Mouse (Mus musculus) CH12.LX (cell line): ENCODE data around the gene Slc4a3. TPM values are rescaled to one million over a fixed set of nuclear protein-coding genes. Genes with fewer than 3 reads are reported as not detected.

Experiments used
- DNase-seq: peaks from one replicate; pipeline ENCODE4 v3.0.0-alpha.2; 2013; ENCODE audit errors: extremely low read depth
- H3K27ac ChIP-seq: 2 replicates; pipeline ENCODE4 v1.5.1; 2012; ENCODE audit warnings: low read depth, mild to moderate bottlenecking, control low read depth, moderate library complexity; ENCODE audit not compliant: insufficient read depth
- H3K27me3 ChIP-seq: replicated peaks from 2 replicates; pipeline ENCODE3; 2012; ENCODE audit warnings: inconsistent platforms
- H3K36me3 ChIP-seq, 2 experiments: replicated peaks in 1 of 2; 2 replicates each; pipeline versions ENCODE3 to v1.6.1; 2012; ENCODE audit warnings: inconsistent platforms in 1 of 2, low read length in 1 of 2, mild to moderate bottlenecking in 1 of 2, mixed read lengths in 1 of 2, moderate library complexity in 1 of 2; ENCODE audit not compliant: control insufficient read depth in 1 of 2, insufficient read depth in 1 of 2
- H3K4me1 ChIP-seq, 2 experiments: 2 replicates each; pipeline ENCODE4 v1.6.1; 2012; ENCODE audit warnings: inconsistent platforms in 1 of 2, moderate library complexity in 1 of 2; ENCODE audit not compliant: insufficient read depth in 2 of 2, control insufficient read depth in 1 of 2
- H3K4me2 ChIP-seq: 2 replicates; pipeline ENCODE4 v1.6.1; 2012; ENCODE audit warnings: low read depth, mild to moderate bottlenecking, control low read depth; ENCODE audit not compliant: poor library complexity, insufficient read depth, severe bottlenecking
- H3K4me3 ChIP-seq, 3 experiments: fragments of 150-350 bp in 1 of 3; sonication (generic) in 1 of 3; replicated peaks in 1 of 3; 2 replicates each; pipeline versions ENCODE3 to v1.5.1; 2011 to 2012; ENCODE audit warnings: low read depth in 2 of 3, low read length in 2 of 3, mild to moderate bottlenecking in 2 of 3, moderate library complexity in 2 of 3, control low read depth in 1 of 3, improper control_type of control experiment in 1 of 3, inconsistent platforms in 1 of 3, mixed read lengths in 1 of 3; ENCODE audit not compliant: poor library complexity in 1 of 3
- H3K79me2 ChIP-seq: replicated peaks from 2 replicates; pipeline ENCODE4 v1.6.1; 2012; ENCODE audit warnings: mild to moderate bottlenecking, moderate library complexity; ENCODE audit not compliant: control insufficient read depth, poor library complexity, insufficient read depth, severe bottlenecking; ENCODE audit errors: extremely low read depth
- H3K9ac ChIP-seq: 2 replicates; pipeline ENCODE4 v1.6.1; 2012; ENCODE audit warnings: low read depth, mild to moderate bottlenecking, control low read depth, moderate library complexity; ENCODE audit not compliant: insufficient read depth
- H3K9me3 ChIP-seq: replicated peaks from 2 replicates; pipeline ENCODE3; 2012; ENCODE audit warnings: low read length, inconsistent platforms, mixed read lengths
- BHLHE40 ChIP-seq: IDR thresholded peaks from 2 replicates; pipeline ENCODE4 v1.6.1; 2011; ENCODE audit warnings: mild to moderate bottlenecking, low read depth, low read length, improper control_type of control experiment
- CHD2 ChIP-seq: IDR thresholded peaks from 2 replicates; pipeline ENCODE4 v1.6.1; 2011; ENCODE audit warnings: low read length, improper control_type of control experiment
- CTCF ChIP-seq, 2 experiments: IDR thresholded peaks in 1 of 2; conservative IDR thresholded peaks in 1 of 2; 2 replicates each; pipeline ENCODE4 v1.5.1; 2011 to 2012; ENCODE audit warnings: low read depth in 2 of 2, low read length in 2 of 2, improper control_type of control experiment in 1 of 2, inconsistent platforms in 1 of 2, mild to moderate bottlenecking in 1 of 2, moderate library complexity in 1 of 2
- E2F4 ChIP-seq: IDR thresholded peaks from 2 replicates; pipeline ENCODE4 v1.6.1; 2011; ENCODE audit warnings: low read depth, low read length, improper control_type of control experiment; ENCODE audit not compliant: insufficient replicate concordance
- EP300 ChIP-seq: IDR thresholded peaks from 2 replicates; pipeline ENCODE4 v1.6.1; 2011; ENCODE audit warnings: low read length, improper control_type of control experiment
- ETS1 ChIP-seq: conservative IDR thresholded peaks from 2 replicates; pipeline ENCODE4 v1.6.1; 2012; ENCODE audit warnings: low read depth, mild to moderate bottlenecking, inconsistent platforms, low read length, improper control_type of control experiment, moderate library complexity
- GABPA ChIP-seq: IDR thresholded peaks from 2 replicates; pipeline ENCODE4 v1.6.1; 2012; ENCODE audit warnings: low read depth, low read length, improper control_type of control experiment, inconsistent platforms; ENCODE audit not compliant: insufficient replicate concordance
- HCFC1 ChIP-seq: IDR thresholded peaks from 2 replicates; pipeline ENCODE4 v1.6.1; 2012; ENCODE audit warnings: low read depth, mild to moderate bottlenecking, inconsistent platforms, low read length, improper control_type of control experiment
- JUND ChIP-seq: conservative IDR thresholded peaks from 2 replicates; pipeline ENCODE4 v1.6.1; 2011; ENCODE audit warnings: low read depth, low read length, improper control_type of control experiment
- MAFK ChIP-seq: IDR thresholded peaks from 2 replicates; pipeline ENCODE4 v1.6.1; 2011; ENCODE audit warnings: low read length, improper control_type of control experiment; ENCODE audit not compliant: insufficient replicate concordance
- MAX ChIP-seq: IDR thresholded peaks from 2 replicates; pipeline ENCODE4 v1.6.1; 2011; ENCODE audit warnings: low read length, improper control_type of control experiment
- MAZ ChIP-seq: IDR thresholded peaks from 2 replicates; pipeline ENCODE4 v1.6.1; 2012; ENCODE audit warnings: low read depth, mild to moderate bottlenecking, inconsistent platforms, low read length, improper control_type of control experiment, moderate library complexity
- MEF2A ChIP-seq: IDR thresholded peaks from 2 replicates; pipeline ENCODE4 v1.6.1; 2014; ENCODE audit warnings: low read depth, mild to moderate bottlenecking, inconsistent platforms, low read length, improper control_type of control experiment, borderline replicate concordance
- MXI1 ChIP-seq: IDR thresholded peaks from 2 replicates; pipeline ENCODE4 v1.6.1; 2011; ENCODE audit warnings: mild to moderate bottlenecking, low read depth, low read length, improper control_type of control experiment
- NRF1 ChIP-seq: IDR thresholded peaks from 2 replicates; pipeline ENCODE4 v1.6.1; 2014; ENCODE audit warnings: low read depth, mild to moderate bottlenecking, inconsistent platforms, low read length, improper control_type of control experiment, moderate library complexity
- PAX5 ChIP-seq: IDR thresholded peaks from 2 replicates; pipeline ENCODE4 v1.6.1; 2012; ENCODE audit warnings: low read length, inconsistent platforms, mixed read lengths
- POLR2A ChIP-seq: IDR thresholded peaks from 2 replicates; pipeline ENCODE4 v1.6.1; 2011; ENCODE audit warnings: low read depth, mild to moderate bottlenecking, improper control_type of control experiment, low read length
- POLR2AphosphoS2 ChIP-seq: IDR thresholded peaks from 2 replicates; pipeline ENCODE4 v1.6.1; 2011; ENCODE audit warnings: low read depth, low read length, improper control_type of control experiment
- RAD21 ChIP-seq: IDR thresholded peaks from 2 replicates; pipeline ENCODE4 v1.6.1; 2011; ENCODE audit warnings: low read depth, mild to moderate bottlenecking, low read length, improper control_type of control experiment, moderate library complexity
- SIN3A ChIP-seq: IDR thresholded peaks from 2 replicates; pipeline ENCODE4 v1.6.1; 2012; ENCODE audit warnings: low read length, improper control_type of control experiment, inconsistent platforms
- UBTF ChIP-seq: IDR thresholded peaks from 2 replicates; pipeline ENCODE4 v1.6.1; 2012; ENCODE audit warnings: low read depth, mild to moderate bottlenecking, inconsistent platforms, low read length, improper control_type of control experiment, moderate library complexity
- USF1 ChIP-seq: IDR thresholded peaks from 2 replicates; pipeline ENCODE4 v1.6.1; 2014; ENCODE audit warnings: low read depth, mild to moderate bottlenecking, inconsistent platforms, low read length, improper control_type of control experiment
- dilution Hi-C: fragments of 300-500 bp; cut with MboI; formaldehyde crosslinking; loops from 2 replicates; pipeline ENCODE4 v1.14.3; 2020; ENCODE audit warnings: low sequenced_read_pairs; ENCODE audit not compliant: extremely low pct_unique_long_range_greater_than_20kb, extremely low pct_ligation_motif_present
- in situ Hi-C: fragments of 300-500 bp; cut with MboI; formaldehyde crosslinking; loops from 3 replicates; pipeline ENCODE4 v1.14.3; 2019; ENCODE audit warnings: low sequenced_read_pairs, low pct_ligation_motif_present, low pct_unique_long_range_greater_than_20kb, mixed read lengths
- polyA plus RNA-seq: library from polyadenylated mRNA; unstranded; fragments of >175 nt; gene quantifications from 2 replicates; pipeline ENCODE4 v1.2.1, GENCODE M21; 2012; ENCODE audit warnings: low read depth; ENCODE audit not compliant: insufficient read length
- total RNA-seq, 2 experiments: library from RNA; depleted of rRNA; stranded (reverse); fragments of 300-350 nt in 1 of 2; fragments of >200 nt in 1 of 2; gene quantifications; 2 replicates each; pipeline ENCODE4 v1.2.3; 2012 to 2014

Gene Slc4a3
- total RNA-seq (2012; rRNA removed) (0.08 and 0.21 TPM in 2 replicates), total RNA-seq (2014; rRNA removed) (0.03 TPM in 1 of 2 replicates, not detected in the other), polyA plus RNA-seq (0.38 TPM in 1 of 2 replicates, not detected in the other)

- in situ Hi-C loops (no loop called here), dilution Hi-C loops (no loop called here)
- TF ChIP-seq BHLHE40 (no peak), GABPA (no peak), MXI1 (no peak), RAD21 (no peak), MAZ (no peak), HCFC1 (no peak), MEF2A (no peak), SIN3A (no peak), POLR2A (no peak), E2F4 (no peak), PAX5 (no peak), NRF1 (peak; percentile 65), POLR2AphosphoS2 (no peak), JUND (no peak), UBTF (0 out of 2 replicates have a peak, but pooled peaks have one; percentile 54), MAX (no peak), USF1 (no peak), CHD2 (no peak), MAFK (no peak), EP300 (no peak), ETS1 (no peak), CTCF (conservative IDR thresholded peaks at IDR 0.05 in 1 of 2, IDR thresholded peaks at IDR 0.05 in 1 of 2; ENCODE audit: low read depth in 2 of 2, low read length in 2 of 2) (peak in 1 of 2 experiments; percentile 11; a peak in 1 of 4 replicates)
- no peak for DNase-seq
- no peaks in the 10 kb centered on the region for H3K79me2 ChIP-seq
- H3K4me1 ChIP-seq, result peaks cover 0 to 13% of the 10 kb centered on the region in 2 experiments; a peak in 2 of 4 replicates
- H3K27ac ChIP-seq, result no peak within 1 kb of the TSS
- peak within 1 kb of the TSS in 2 of 3 experiments; percentile 4 to 21 for H3K4me3 ChIP-seq
- peaks cover 6% of the 10 kb centered on the region for H3K9me3 ChIP-seq
- peak within 1 kb of the TSS; percentile 47 for H3K4me2 ChIP-seq
- H3K9ac ChIP-seq, result no peak within 1 kb of the TSS
- peaks cover 60% of the 10 kb centered on the region for H3K27me3 ChIP-seq
- H3K36me3 ChIP-seq, result no peaks in the 10 kb centered on the region
Observed at GRCm38 (mm10) chr1:75545965-75546956, at the start of gene Slc4a3. TSS of gene Slc4a3 (plus strand) at chr1:75546266.
